Mouse (Mus musculus) stomach, embryonic 15.5 days (tissue): ENCODE measurements around the gene Gm8180. TPM values are rescaled to one million over a fixed set of nuclear protein-coding genes. Genes with fewer than 3 reads are reported as not detected.
"Not testable (repeated sequence)": the region's sequence is repeated elsewhere in the genome, so short reads cannot be mapped to it uniquely, and the experiment has no call there.

Source experiments
- ATAC-seq: fragments of 200-750 bp; cut with Nextera tagmentation; 2 replicates; pipeline ENCODE4 v1.8.0; 2017; ENCODE audit warnings: low read depth, moderate number of reproducible peaks, moderate TSS enrichment; ENCODE audit not compliant: insufficient read depth, low FRiP score
- H3K27ac ChIP-seq: fragments of 300-500 bp; sonication (generic); 2 replicates; pipeline ENCODE4 v1.5.1; 2015; ENCODE audit warnings: mild to moderate bottlenecking, inconsistent platforms
- H3K27me3 ChIP-seq: fragments of 300-500 bp; sonication (generic); replicated peaks from 2 replicates; pipeline ENCODE4 v1.6.1; 2015; ENCODE audit warnings: inconsistent platforms
- H3K36me3 ChIP-seq: fragments of 300-500 bp; sonication (generic); 2 replicates; pipeline ENCODE4 v1.6.1; 2015; ENCODE audit warnings: inconsistent platforms
- H3K4me1 ChIP-seq: fragments of 300-500 bp; sonication (generic); 2 replicates; pipeline ENCODE4 v1.6.1; 2015; ENCODE audit warnings: inconsistent platforms
- H3K4me2 ChIP-seq: fragments of 300-500 bp; sonication (generic); 2 replicates; pipeline ENCODE4 v1.6.1; 2015; ENCODE audit warnings: mild to moderate bottlenecking, inconsistent platforms
- H3K4me3 ChIP-seq: fragments of 300-500 bp; sonication (generic); replicated peaks from 2 replicates; pipeline ENCODE4 v1.5.1; 2015; ENCODE audit warnings: inconsistent platforms
- H3K9ac ChIP-seq: fragments of 300-500 bp; sonication (generic); 2 replicates; pipeline ENCODE4 v1.6.1; 2015; ENCODE audit warnings: inconsistent platforms
- H3K9me3 ChIP-seq: fragments of 300-500 bp; sonication (generic); 2 replicates; pipeline ENCODE4 v1.6.1; 2016; ENCODE audit warnings: inconsistent platforms
- WGBS: fragments of 180-500 bp; shearing (Covaris S2); methylation state at CpG from one replicate; pipeline ENCODE4 v1.1.7; 2015; 5-methylcytosine and 5-hydroxymethylcytosine counted together
- polyA plus RNA-seq: library from polyadenylated mRNA; unstranded; fragments of >200 nt; fragmentation: Nextera tagmentation; extraction: Ambion mirVana; gene quantifications from 2 replicates; pipeline ENCODE4 v1.2.1, GENCODE M21; 2015

The Gm8180 gene
- not detected in 2 replicates for polyA plus RNA-seq

DNA sequence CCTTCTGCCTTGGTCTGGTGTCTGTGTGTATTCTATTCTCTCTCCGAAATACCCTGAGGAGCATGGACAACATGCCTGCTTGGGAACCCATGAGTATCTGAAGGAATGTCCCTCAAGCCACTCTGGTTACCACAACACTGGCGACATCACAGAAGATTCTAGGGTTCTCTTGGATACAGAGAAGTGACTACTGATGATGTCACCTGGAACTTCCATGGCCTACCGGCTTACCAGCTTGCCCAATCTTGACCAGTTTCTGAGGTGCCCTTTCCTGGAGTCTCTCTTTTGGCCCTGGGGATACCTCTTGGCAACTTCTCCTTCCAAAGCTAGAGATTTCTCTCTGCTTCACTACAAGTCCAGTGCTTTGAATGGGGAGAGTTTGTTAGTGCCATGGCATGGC, at the start of gene Gm8180:
TSS of gene Gm8180 (minus strand) at position 101 of the 400 bp plus-strand sequence.
- H3K36me3 ChIP-seq, H3K27ac ChIP-seq, H3K9ac ChIP-seq, H3K4me3 ChIP-seq, H3K27me3 ChIP-seq, H3K4me1 ChIP-seq, H3K9me3 ChIP-seq, ATAC-seq, H3K4me2 ChIP-seq: not testable (repeated sequence)
- 92% methylated on average over 3 of the region's 3 CpGs for WGBS

- not testable (repeated sequence) for H3K4me1 ChIP-seq, H3K4me2 ChIP-seq, H3K36me3 ChIP-seq, H3K27ac ChIP-seq, H3K9ac ChIP-seq, H3K27me3 ChIP-seq, ATAC-seq, H3K9me3 ChIP-seq, H3K4me3 ChIP-seq
- 54% methylated on average over 1 of the region's 1 CpGs for WGBS
Observed at GRCm38 (mm10) chr14:43830385-43830784, 45.8 kb upstream of the Gm8180 start.

DNA sequence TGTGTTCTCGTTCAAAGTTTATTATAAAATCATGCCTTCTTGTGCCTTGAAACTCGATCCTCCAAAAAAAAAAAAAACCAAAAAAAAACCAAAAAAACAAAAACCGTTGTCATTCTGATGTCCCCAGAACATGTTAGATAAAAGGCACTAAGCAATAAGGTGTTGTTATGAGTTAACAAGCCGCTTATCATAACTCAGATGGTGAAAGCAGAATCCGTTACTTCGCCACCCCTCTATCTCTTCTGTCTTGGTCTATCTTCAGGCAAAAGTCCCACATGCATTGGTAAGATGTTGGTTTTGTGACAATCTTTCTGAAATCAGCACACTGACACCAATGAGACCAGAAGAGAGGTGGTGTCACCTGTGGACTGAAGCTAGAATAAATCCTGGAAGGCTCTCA, 39.6 kb upstream of the Gm8180 start:
- not testable (repeated sequence) for H3K9ac ChIP-seq, H3K27me3 ChIP-seq, H3K36me3 ChIP-seq, H3K4me3 ChIP-seq, H3K27ac ChIP-seq, H3K9me3 ChIP-seq, ATAC-seq, H3K4me2 ChIP-seq, H3K4me1 ChIP-seq
- 75% methylated on average over 6 of the region's 6 CpGs for WGBS

GRCm38 (mm10) chr14:43821869-43822268, 37.3 kb upstream of the Gm8180 start:
- not testable (repeated sequence) for H3K27ac ChIP-seq, H3K9me3 ChIP-seq, H3K27me3 ChIP-seq, H3K9ac ChIP-seq, ATAC-seq, H3K4me2 ChIP-seq, H3K4me3 ChIP-seq, H3K36me3 ChIP-seq, H3K4me1 ChIP-seq
- WGBS: 39% methylated on average over 1 of the region's 2 CpGs

GRCm38 (mm10) chr14:43812458-43812857, 27.9 kb upstream of the Gm8180 start:
- ATAC-seq, H3K9me3 ChIP-seq, H3K4me2 ChIP-seq, H3K27me3 ChIP-seq, H3K36me3 ChIP-seq, H3K9ac ChIP-seq, H3K27ac ChIP-seq, H3K4me1 ChIP-seq, H3K4me3 ChIP-seq: not testable (repeated sequence)
- whole genome bisulfite sequencing: 77% methylated on average over 8 of the region's 9 CpGs

GRCm38 (mm10) chr14:43808142-43808541, 23.6 kb upstream of the Gm8180 start:
- WGBS: 63% methylated on average over 4 of the region's 4 CpGs
- not testable (repeated sequence) for H3K4me3 ChIP-seq

DNA sequence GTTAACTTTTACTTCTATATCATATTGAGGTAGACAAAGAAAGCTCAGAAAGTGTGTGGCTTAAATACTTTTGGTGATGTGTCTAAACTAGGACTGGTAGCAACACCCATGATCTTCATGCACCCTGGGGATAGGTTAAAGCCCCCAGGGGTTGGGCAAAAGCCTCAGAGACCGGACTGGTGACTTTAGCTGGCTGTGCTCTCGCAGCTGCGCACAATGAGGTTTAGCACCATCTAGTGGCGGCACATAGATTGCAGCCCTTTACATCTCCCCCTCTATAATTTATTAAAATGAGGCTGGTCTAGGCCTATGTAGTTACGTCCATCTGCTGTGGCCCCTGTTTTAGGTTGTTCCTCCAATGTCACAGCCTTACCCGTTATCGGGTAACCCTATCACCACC, 19.9 kb upstream of the Gm8180 start:
- H3K4me2 ChIP-seq, ATAC-seq, H3K27me3 ChIP-seq, H3K36me3 ChIP-seq, H3K9ac ChIP-seq, H3K27ac ChIP-seq, H3K4me1 ChIP-seq, H3K4me3 ChIP-seq, H3K9me3 ChIP-seq: not testable (repeated sequence)
- 14% methylated on average over 7 of the region's 7 CpGs for WGBS

More at GRCm38 (mm10) chr14:43808142-43808541, 23.6 kb upstream of the Gm8180 start:
- H3K9me3 ChIP-seq, H3K9ac ChIP-seq, H3K4me1 ChIP-seq, ATAC-seq, H3K4me2 ChIP-seq, H3K36me3 ChIP-seq, H3K27ac ChIP-seq, H3K27me3 ChIP-seq: not testable (repeated sequence)

DNA sequence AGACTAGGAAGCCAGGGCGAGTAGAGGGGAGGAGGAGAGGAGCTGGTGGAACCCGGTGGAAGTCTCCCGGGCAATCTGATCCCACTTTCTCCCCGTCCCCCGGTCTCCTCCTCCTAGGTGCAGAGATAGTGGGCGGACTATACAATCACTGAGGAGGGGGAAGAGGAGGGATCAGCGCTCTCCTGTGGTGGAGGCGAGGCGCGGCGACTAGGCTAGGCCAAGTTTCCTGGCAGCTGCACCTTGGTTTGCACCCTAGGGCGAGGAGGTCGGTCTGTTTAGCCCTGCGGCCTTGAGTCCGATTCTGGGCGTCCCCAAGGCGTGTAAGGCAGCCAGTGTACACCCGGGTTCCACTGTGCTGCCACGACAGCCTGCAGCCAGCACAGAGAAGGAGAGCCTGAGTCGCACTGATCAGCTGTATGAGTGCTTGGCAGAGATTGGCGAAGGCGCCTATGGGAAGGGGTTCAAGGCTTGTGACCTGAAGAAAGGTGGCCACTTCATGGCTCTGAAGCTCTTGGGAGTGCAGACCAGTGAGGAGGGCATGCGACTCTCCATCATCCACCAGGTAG, 12.4 kb upstream of the Gm8180 start:
- H3K36me3 ChIP-seq, H3K9me3 ChIP-seq, H3K9ac ChIP-seq, H3K4me1 ChIP-seq, H3K27me3 ChIP-seq, H3K27ac ChIP-seq: not testable (repeated sequence)
- Histone ChIP-seq H3K4me3 (peak overlapping the region; percentile 8; the same call in 1 of the 2 replicates), H3K4me2 (peak overlapping the region; percentile 42)
- peak; percentile 39; the same call in 1 of the 2 replicates for ATAC-seq
- 15% methylated on average over 22 of the region's 23 CpGs for WGBS

- Histone ChIP-seq H3K27me3 (no peaks in the 10 kb centered on the region), H3K9ac (no peak overlapping the region), H3K27ac (no peak overlapping the region), H3K9me3 (no peaks in the 10 kb centered on the region), H3K4me3 (peak overlapping the region; percentile 8; the same call in 1 of the 2 replicates), H3K4me2 (peak overlapping the region; percentile 42), H3K36me3 (no peaks in the 10 kb centered on the region), H3K4me1 (no peaks in the 10 kb centered on the region)
- WGBS: 20% methylated on average over 14 of the region's 14 CpGs
- ATAC-seq: peak; percentile 43; the same call in 1 of the 2 replicates
Observed at GRCm38 (mm10) chr14:43796069-43796904, 11.7 kb upstream of the Gm8180 start.

- not testable (repeated sequence) for H3K9ac ChIP-seq, H3K27me3 ChIP-seq, H3K27ac ChIP-seq, H3K36me3 ChIP-seq, ATAC-seq, H3K9me3 ChIP-seq, H3K4me2 ChIP-seq, H3K4me1 ChIP-seq, H3K4me3 ChIP-seq
- WGBS: 39% methylated on average over 5 of the region's 5 CpGs
Observed at GRCm38 (mm10) chr14:43793811-43794210, 9.3 kb upstream of the Gm8180 start.

DNA sequence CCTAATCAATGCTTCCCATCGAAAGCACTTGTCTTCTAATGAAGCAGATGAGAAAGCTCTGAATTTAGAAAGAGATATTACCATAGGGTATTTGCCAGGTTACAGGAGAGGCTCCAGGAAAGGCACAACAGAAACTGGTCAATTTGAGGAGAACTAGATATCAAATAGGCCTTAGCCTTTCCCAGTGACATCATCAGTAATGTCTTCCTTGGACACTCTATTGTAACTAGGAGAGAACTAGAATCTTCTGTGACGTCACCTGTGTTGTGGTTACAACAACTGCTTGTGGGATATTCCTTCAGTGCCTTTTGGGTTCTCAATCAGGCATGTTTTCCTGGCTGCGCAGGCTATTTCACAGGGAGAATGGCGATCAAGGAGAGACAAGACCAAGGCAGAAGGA, 37.0 kb downstream of the Gm8180 start, which contains the start of gene Gm6526:
TSS of gene Gm6526 (plus strand) at position 301 of the 400 bp plus-strand sequence.
- H3K4me3 ChIP-seq, H3K36me3 ChIP-seq, H3K9me3 ChIP-seq, H3K27me3 ChIP-seq, ATAC-seq, H3K27ac ChIP-seq, H3K4me1 ChIP-seq, H3K9ac ChIP-seq, H3K4me2 ChIP-seq: not testable (repeated sequence)
- WGBS: 77% methylated on average over 4 of the region's 4 CpGs
